Mouse (Mus musculus) stomach, postnatal 0 days (tissue): ENCODE measurements around the gene 2300002M23Rik.

Experiments used
- CTCF ChIP-seq: IDR thresholded peaks from 2 replicates; pipeline ENCODE4 v1.5.1; 2016; ENCODE audit warnings: antibody characterized with exemption, low read depth, mild to moderate bottlenecking, moderate library complexity
- EP300 ChIP-seq: optimal IDR thresholded peaks from 2 replicates; pipeline ENCODE3; 2016; ENCODE audit warnings: antibody characterized with exemption

DNA sequence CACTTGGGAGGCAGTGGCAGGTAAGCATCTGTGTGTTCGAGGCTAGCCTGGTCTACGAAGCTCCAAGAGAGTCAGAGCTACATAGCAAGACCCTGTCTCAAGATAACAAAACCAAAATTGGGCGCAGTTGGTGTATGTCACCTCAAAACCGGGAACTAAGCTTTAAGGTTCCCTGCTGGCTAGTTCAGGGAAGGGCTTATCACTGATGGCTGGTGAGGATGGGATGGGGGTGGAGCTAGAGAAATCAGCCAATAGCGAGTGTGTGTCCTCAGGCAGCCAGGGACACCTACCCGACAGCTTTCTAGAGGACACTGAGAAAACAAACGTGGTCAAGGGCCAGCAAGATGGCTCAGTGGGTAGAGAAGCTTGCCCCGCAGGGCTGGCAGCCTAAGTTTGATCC is 9.0 kb upstream of the 2300002M23Rik start:
- TF ChIP-seq CTCF (no peak), EP300 (no peak)
